Mouse (Mus musculus) spleen, postnatal 4 days (tissue): ENCODE data around the gene BC051142.
A peak's percentile ranks its signal among the peaks of the same experiment; 100 is the strongest.

ENCODE experiments used
- DNase-seq, 2 experiments: peaks; one replicate each; pipeline ENCODE4 v3.0.0; 2022; ENCODE audit warnings: low spot score in 2 of 2

The BC051142 gene

DNA sequence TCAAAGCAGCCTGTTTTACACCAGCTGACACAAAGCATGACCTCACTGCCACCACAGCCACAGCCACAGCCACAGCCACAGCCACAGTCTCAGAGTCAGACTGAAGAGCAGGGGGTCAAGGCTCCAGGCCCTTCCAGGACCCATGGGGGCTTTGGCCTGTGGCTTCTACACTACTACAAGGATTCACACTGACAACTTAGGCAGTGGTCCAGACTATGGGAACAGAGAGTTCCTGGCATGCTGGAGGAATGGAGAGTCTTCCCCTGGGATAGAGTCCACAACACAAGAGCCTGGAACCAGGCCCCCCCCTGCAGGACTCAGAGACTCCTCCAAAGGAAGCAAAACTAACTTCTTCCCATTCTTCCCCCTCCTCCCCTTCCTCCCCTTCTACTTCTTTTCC is 109.0 kb downstream of the BC051142 start:
- peak in 1 of 2 experiments; percentile 11 for DNase-seq
